Mouse (Mus musculus): ENCODE results near the gene Slitrk4.

GRCm38 (mm10) chrX:64276290-64277125, at the start of gene Slitrk4:
- TF ChIP-seq CTCF (IDR thresholded peaks at IDR 0.05), result no peak
- TF ChIP-seq EP300 (IDR thresholded peaks at IDR 0.05), result no peak

Measured in lung, postnatal 0 days (tissue).